Mouse (Mus musculus) hindbrain, embryonic 12.5 days (tissue): ENCODE measurements at regions not wholly inside any gene's neighbourhood (a gene's known extent, or its start where the extent isn't known, plus 50 kb on each side); places are given as distances from the start of the nearest gene placed in this dataset.

ENCODE experiments used
- ATAC-seq: fragments of 200-750 bp; cut with Nextera tagmentation; 2 replicates; pipeline ENCODE4 v1.8.0; 2017; ENCODE audit warnings: moderate TSS enrichment; ENCODE audit not compliant: low FRiP score
- H3K27ac ChIP-seq: fragments of 300-500 bp; sonication (generic); 2 replicates; pipeline ENCODE4 v1.5.1; 2016; ENCODE audit warnings: mild to moderate bottlenecking
- H3K27me3 ChIP-seq: fragments of 300-500 bp; sonication (generic); 2 replicates; pipeline ENCODE4 v1.6.1; 2016; ENCODE audit warnings: mild to moderate bottlenecking
- H3K36me3 ChIP-seq: fragments of 300-500 bp; sonication (generic); 2 replicates; pipeline ENCODE4 v1.6.1; 2016; ENCODE audit warnings: mild to moderate bottlenecking
- H3K4me1 ChIP-seq: fragments of 300-500 bp; sonication (generic); 2 replicates; pipeline ENCODE4 v1.6.1; 2016
- H3K4me2 ChIP-seq: fragments of 300-500 bp; sonication (generic); replicated peaks from 2 replicates; pipeline ENCODE4 v1.6.1; 2016; ENCODE audit warnings: mild to moderate bottlenecking
- H3K4me3 ChIP-seq: fragments of 300-500 bp; sonication (generic); 2 replicates; pipeline ENCODE4 v1.5.1; 2016; ENCODE audit warnings: mild to moderate bottlenecking
- H3K9ac ChIP-seq: fragments of 300-500 bp; sonication (generic); 2 replicates; pipeline ENCODE4 v1.6.1; 2016; ENCODE audit warnings: mild to moderate bottlenecking, moderate library complexity
- H3K9me3 ChIP-seq: fragments of 300-500 bp; sonication (generic); replicated peaks from 2 replicates; pipeline ENCODE4 v1.6.1; 2016; ENCODE audit warnings: mild to moderate bottlenecking
- WGBS: fragments of 180-500 bp; shearing (Covaris S2); methylation state at CpG from one replicate; pipeline ENCODE4 v1.1.7; 2016; 5-methylcytosine and 5-hydroxymethylcytosine counted together

- Histone ChIP-seq H3K4me2 (no peak overlapping the region), H3K4me1 (no peaks in the 10 kb centered on the region), H3K27me3 (no peaks in the 10 kb centered on the region), H3K27ac (no peak overlapping the region), H3K4me3 (no peak overlapping the region), H3K9me3 (no peaks in the 10 kb centered on the region), H3K36me3 (no peaks in the 10 kb centered on the region), H3K9ac (no peak overlapping the region)
- 58% methylated on average over 5 of the region's 5 CpGs for WGBS
- ATAC-seq: no peak
Observed at GRCm38 (mm10) chr14:102811022-102811421, 171.4 kb downstream of the Kctd12 start.

GRCm38 (mm10) chr14:102810121-102810921 is 172.1 kb downstream of the Kctd12 start:
- WGBS: 66% methylated on average over 7 of the region's 7 CpGs

DNA sequence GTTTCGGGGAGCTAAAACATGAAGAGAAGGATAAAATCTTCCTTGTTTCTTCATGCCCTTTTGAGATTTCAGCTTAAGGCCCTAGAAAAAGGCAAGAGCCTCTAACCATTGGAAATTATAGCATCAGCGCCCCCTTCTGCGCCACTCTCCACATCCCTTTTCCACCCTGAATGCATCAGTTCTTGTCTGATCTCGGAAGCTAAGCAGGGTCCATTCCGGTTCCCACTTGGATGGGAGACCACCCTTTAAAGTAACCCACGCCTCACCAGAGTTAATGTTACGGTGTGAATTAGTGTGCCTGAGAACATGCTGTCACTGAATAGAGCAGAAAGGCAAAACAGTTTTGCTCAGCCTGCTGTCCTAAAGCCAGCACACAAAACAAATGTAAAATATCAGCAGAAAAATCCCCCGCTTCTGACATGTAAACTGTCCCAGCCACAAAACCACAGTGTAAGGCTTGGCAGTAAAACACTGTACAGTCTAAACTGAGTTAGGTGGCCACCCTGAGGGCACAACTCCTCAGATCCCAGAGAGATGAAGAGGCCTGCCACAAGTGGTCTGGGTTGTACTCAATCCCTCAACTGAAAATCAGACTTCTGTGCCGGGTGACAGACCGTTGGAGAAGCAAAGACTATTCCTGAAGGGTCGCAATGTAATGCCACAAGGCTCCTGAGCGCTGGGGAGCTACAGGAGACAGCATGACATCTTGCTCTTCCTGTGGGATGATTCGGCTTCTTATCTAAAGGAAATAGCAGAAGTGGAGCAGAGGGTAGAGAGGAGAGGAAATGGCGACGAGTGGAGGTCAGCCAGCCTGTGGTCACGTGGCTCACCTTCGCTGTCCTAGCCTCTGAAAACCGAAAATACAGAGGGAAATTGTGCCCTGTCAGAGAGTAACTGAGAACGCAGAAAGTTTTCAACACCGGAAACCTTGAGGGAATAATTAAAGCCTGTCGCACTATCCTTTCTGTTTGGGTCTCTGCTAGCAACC is 176.2 kb downstream of the Kctd12 start:
- Histone ChIP-seq H3K4me2 (no peak overlapping the region), H3K27ac (no peak overlapping the region), H3K27me3 (no peaks in the 10 kb centered on the region), H3K4me1 (no peaks in the 10 kb centered on the region), H3K4me3 (no peak overlapping the region), H3K9ac (no peak overlapping the region), H3K9me3 (no peaks in the 10 kb centered on the region), H3K36me3 (no peaks in the 10 kb centered on the region)
- ATAC-seq: no peak
- 66% methylated on average over 21 of the region's 21 CpGs for WGBS

More at GRCm38 (mm10) chr14:102810121-102810921, 172.1 kb downstream of the Kctd12 start:
- Histone ChIP-seq H3K9me3 (no peaks in the 10 kb centered on the region), H3K27ac (no peak overlapping the region), H3K4me1 (no peaks in the 10 kb centered on the region), H3K4me3 (no peak overlapping the region), H3K36me3 (no peaks in the 10 kb centered on the region), H3K27me3 (no peaks in the 10 kb centered on the region), H3K4me2 (no peak overlapping the region), H3K9ac (no peak overlapping the region)
- ATAC-seq: no peak

- no peak overlapping the region for H3K4me2 ChIP-seq
- H3K27me3 ChIP-seq: no peaks in the 10 kb centered on the region
- 90% methylated on average over 2 of the region's 2 CpGs for WGBS
- H3K4me1 ChIP-seq: no peaks in the 10 kb centered on the region
- no peak overlapping the region for H3K4me3 ChIP-seq
- no peak overlapping the region for H3K9ac ChIP-seq
- ATAC-seq: no peak
- H3K9me3 ChIP-seq: no peaks in the 10 kb centered on the region
- no peaks in the 10 kb centered on the region for H3K36me3 ChIP-seq
- H3K27ac ChIP-seq: no peak overlapping the region
Observed at GRCm38 (mm10) chr14:102795676-102796075, 186.8 kb downstream of the Kctd12 start.

DNA sequence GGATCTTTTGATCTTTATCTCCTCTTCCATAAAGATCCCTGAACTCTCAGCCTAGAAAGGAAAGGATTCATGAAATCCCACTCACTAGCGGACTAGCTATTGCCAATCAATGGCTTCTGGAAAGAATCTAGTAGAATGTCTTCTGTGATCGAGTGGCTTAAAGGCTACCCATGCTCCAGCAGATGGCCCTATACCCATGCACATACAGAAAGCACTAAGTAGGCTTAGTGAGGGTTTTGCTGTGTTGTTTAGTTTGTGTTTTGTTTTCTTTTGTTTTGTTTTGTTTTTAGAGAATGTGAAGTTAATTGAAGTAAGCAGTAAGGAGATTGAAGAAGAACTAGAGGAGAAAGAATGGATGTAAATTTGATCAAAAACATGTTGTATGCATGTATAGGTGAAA is 187.5 kb downstream of the Kctd12 start:
- 93% methylated on average over 2 of the region's 2 CpGs for WGBS
- Histone ChIP-seq H3K4me3 (no peak overlapping the region), H3K27ac (no peak overlapping the region), H3K36me3 (no peaks in the 10 kb centered on the region), H3K9ac (no peak overlapping the region), H3K9me3 (no peaks in the 10 kb centered on the region), H3K4me1 (no peaks in the 10 kb centered on the region), H3K27me3 (no peaks in the 10 kb centered on the region), H3K4me2 (no peak overlapping the region)
- no peak for ATAC-seq

- Histone ChIP-seq H3K36me3 (no peaks in the 10 kb centered on the region), H3K9me3 (no peaks in the 10 kb centered on the region), H3K4me1 (no peaks in the 10 kb centered on the region), H3K4me2 (no peak overlapping the region), H3K4me3 (no peak overlapping the region), H3K27me3 (no peaks in the 10 kb centered on the region), H3K9ac (no peak overlapping the region), H3K27ac (no peak overlapping the region)
- ATAC-seq: no peak
- WGBS: 89% methylated on average over 7 of the region's 7 CpGs
Observed at GRCm38 (mm10) chr14:102793753-102794152, 188.7 kb downstream of the Kctd12 start.

- Histone ChIP-seq H3K27ac (no peak overlapping the region), H3K27me3 (no peaks in the 10 kb centered on the region), H3K4me1 (no peaks in the 10 kb centered on the region), H3K9ac (no peak overlapping the region), H3K36me3 (no peaks in the 10 kb centered on the region), H3K4me2 (no peak overlapping the region), H3K9me3 (no peaks in the 10 kb centered on the region), H3K4me3 (no peak overlapping the region)
- 88% methylated on average over 3 of the region's 3 CpGs for WGBS
- ATAC-seq: no peak
Observed at GRCm38 (mm10) chr14:102790916-102791315, 191.5 kb downstream of the Kctd12 start.

DNA sequence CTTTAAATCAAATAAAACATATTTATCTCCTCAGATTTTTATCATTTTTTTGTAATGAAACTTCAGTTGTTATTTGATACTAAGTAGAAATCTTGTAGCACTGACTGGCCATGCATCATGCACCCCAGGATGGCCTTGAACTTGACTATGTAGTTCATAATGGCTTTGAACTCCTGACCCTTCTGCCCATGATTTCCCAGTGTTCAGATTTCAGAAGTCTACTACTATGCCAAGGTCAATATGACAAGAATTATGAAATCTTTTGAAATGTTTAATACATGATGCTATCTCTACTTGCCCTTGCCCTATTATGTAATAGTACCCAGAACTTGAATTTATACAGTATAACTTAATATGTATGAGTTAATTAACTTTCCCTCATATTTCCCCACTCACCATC is 200.2 kb downstream of the Kctd12 start:
- H3K4me2 ChIP-seq: no peak overlapping the region
- ATAC-seq: no peak
- H3K9ac ChIP-seq: no peak overlapping the region
- H3K27ac ChIP-seq: no peak overlapping the region
- H3K4me3 ChIP-seq: no peak overlapping the region
- no peaks in the 10 kb centered on the region for H3K4me1 ChIP-seq
- H3K27me3 ChIP-seq: no peaks in the 10 kb centered on the region
- no peaks in the 10 kb centered on the region for H3K36me3 ChIP-seq
- H3K9me3 ChIP-seq: no peaks in the 10 kb centered on the region

- no peak overlapping the region for H3K9ac ChIP-seq
- H3K9me3 ChIP-seq: no peaks in the 10 kb centered on the region
- ATAC-seq: no peak
- 72% methylated on average over 3 of the region's 3 CpGs for WGBS
- H3K27ac ChIP-seq: no peak overlapping the region
- no peak overlapping the region for H3K4me2 ChIP-seq
- H3K4me1 ChIP-seq: no peaks in the 10 kb centered on the region
- no peaks in the 10 kb centered on the region for H3K36me3 ChIP-seq
- no peak overlapping the region for H3K4me3 ChIP-seq
- H3K27me3 ChIP-seq: no peaks in the 10 kb centered on the region
Observed at GRCm38 (mm10) chr14:102769716-102770115, 212.7 kb downstream of the Kctd12 start.

DNA sequence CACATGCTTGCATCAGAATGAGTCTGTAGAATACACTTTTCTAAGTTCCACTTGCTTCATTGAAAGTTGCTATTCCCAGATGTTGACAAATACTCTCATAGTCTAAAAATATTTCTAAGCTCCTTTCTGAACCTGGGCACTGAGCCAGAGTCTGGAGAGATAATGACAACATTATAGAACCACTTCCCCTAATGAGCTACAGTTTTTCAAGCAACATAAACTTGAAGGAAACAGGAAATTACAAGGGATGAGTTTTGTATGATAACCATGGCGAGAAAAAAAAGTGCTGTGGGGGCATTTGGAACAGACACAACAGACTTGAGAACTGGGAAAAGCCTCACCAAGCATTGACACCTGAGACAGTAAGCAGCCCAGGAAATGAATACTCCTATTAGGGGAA is 233.8 kb downstream of the Kctd12 start:
- Histone ChIP-seq H3K4me2 (no peak overlapping the region), H3K36me3 (no peaks in the 10 kb centered on the region), H3K4me3 (no peak overlapping the region), H3K9ac (no peak overlapping the region), H3K27me3 (no peaks in the 10 kb centered on the region), H3K9me3 (no peaks in the 10 kb centered on the region), H3K27ac (no peak overlapping the region), H3K4me1 (no peaks in the 10 kb centered on the region)
- WGBS: 81% methylated on average over 1 of the region's 1 CpGs
- ATAC-seq: no peak

GRCm38 (mm10) chr14:102742331-102742730 is 240.1 kb downstream of the Kctd12 start:
- Histone ChIP-seq H3K4me3 (no peak overlapping the region), H3K9me3 (no peaks in the 10 kb centered on the region), H3K4me2 (no peak overlapping the region), H3K36me3 (no peaks in the 10 kb centered on the region), H3K27ac (no peak overlapping the region), H3K27me3 (no peaks in the 10 kb centered on the region), H3K9ac (no peak overlapping the region), H3K4me1 (no peaks in the 10 kb centered on the region)
- 90% methylated on average over 8 of the region's 8 CpGs for WGBS
- ATAC-seq: no peak

GRCm38 (mm10) chr14:102736656-102737055 is 245.8 kb downstream of the Kctd12 start:
- Histone ChIP-seq H3K4me3 (no peak overlapping the region), H3K4me2 (no peak overlapping the region), H3K9me3 (no peaks in the 10 kb centered on the region), H3K27ac (no peak overlapping the region), H3K27me3 (no peaks in the 10 kb centered on the region), H3K4me1 (no peaks in the 10 kb centered on the region), H3K9ac (no peak overlapping the region), H3K36me3 (no peaks in the 10 kb centered on the region)
- ATAC-seq: no peak
- WGBS: 66% methylated on average over 2 of the region's 2 CpGs
